Mouse (Mus musculus): ENCODE measurements around the gene Tmem132b. TPM values are rescaled to one million over a fixed set of nuclear protein-coding genes. Genes with fewer than 3 reads are reported as not detected.
"Not testable (repeated sequence)": the region's sequence is repeated elsewhere in the genome, so short reads cannot be mapped to it uniquely, and the experiment has no call there.

The Tmem132b gene
- polyA plus RNA-seq, 1 experiment = 0.06 TPM

DNA sequence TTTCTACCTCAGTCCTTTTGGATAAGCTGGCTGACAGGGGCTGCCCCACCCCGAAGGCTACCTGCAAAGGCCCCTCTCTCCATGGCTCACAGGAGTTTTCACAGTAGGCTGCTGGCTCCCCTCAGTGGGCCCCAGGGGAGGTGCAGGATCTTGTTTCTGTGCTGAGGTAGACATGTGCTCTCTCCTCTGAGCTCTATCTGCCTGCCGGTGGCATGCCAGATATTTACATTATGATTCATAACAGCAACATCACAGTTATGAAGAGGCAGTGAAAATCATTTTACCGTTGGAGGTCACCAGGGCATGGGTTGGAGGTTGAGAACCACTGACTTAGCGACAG lies 43.5 kb upstream of the Tmem132b start:
- Histone ChIP-seq H3K4me1 (ENCODE audit: control insufficient read depth, insufficient read depth, insufficient read length, low read length) (no peaks in the 10 kb centered on the region), H3K27ac (ENCODE audit: insufficient read depth, low read depth, low read length) (no peak overlapping the region), H3K36me3 (ENCODE audit: control insufficient read depth, insufficient read depth, low read length) (peaks cover 57% of the 10 kb centered on the region), H3K27me3 (ENCODE audit: control insufficient read depth, insufficient read depth, low read length) (no peaks in the 10 kb centered on the region), H3K4me3 (ENCODE audit: low read depth, low read length) (no peak overlapping the region)
- TF ChIP-seq POLR2A (IDR thresholded peaks at IDR 0.05; ENCODE audit: low read depth, low read length) = no peak
- TF ChIP-seq CTCF (IDR thresholded peaks at IDR 0.05; ENCODE audit: extremely low read depth, insufficient read length, insufficient replicate concordance, low read depth, low read length) = no peak
- WGBS = 31% methylated on average over 4 of the region's 4 CpGs

DNA sequence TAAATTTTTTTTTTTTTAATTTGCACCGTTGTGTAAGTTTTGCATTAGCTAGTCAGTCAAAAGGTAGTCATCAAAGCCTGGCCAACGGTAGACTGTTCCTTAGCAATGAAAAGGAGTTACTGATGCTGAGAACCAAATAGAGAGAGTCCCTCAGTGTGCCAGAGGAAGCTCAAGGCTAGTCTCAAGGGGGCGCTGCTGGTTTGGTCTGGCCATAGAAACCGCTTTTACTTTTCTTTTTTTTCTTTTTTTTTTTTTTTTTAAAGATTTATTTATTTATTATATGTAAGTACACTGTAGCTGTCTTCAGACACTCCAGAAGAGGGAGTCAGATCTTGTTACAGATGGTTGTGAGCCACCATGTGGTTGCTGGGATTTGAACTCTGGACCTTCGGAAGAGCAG lies 42.6 kb upstream of the Tmem132b start:
- WGBS = 88% methylated on average over 5 of the region's 5 CpGs
- not testable (repeated sequence) for H3K27ac ChIP-seq (ENCODE audit: insufficient read depth, low read depth, low read length)
- peaks cover 51% of the 10 kb centered on the region for H3K36me3 ChIP-seq (ENCODE audit: control insufficient read depth, insufficient read depth, low read length)

GRCm38 (mm10) chr5:125491107-125491506 lies 40.5 kb upstream of the Tmem132b start:
- TF ChIP-seq CTCF (IDR thresholded peaks at IDR 0.05; ENCODE audit: extremely low read depth, insufficient read length, insufficient replicate concordance, low read depth, low read length) (no peak), POLR2A (IDR thresholded peaks at IDR 0.05; ENCODE audit: low read depth, low read length) (no peak)

More for the DNA sequence above, 42.6 kb upstream of the Tmem132b start:
- not testable (repeated sequence) for H3K4me1 ChIP-seq (ENCODE audit: control insufficient read depth, insufficient read depth, insufficient read length, low read length); H3K4me3 ChIP-seq (ENCODE audit: low read depth, low read length); H3K27me3 ChIP-seq (ENCODE audit: control insufficient read depth, insufficient read depth, low read length)

DNA sequence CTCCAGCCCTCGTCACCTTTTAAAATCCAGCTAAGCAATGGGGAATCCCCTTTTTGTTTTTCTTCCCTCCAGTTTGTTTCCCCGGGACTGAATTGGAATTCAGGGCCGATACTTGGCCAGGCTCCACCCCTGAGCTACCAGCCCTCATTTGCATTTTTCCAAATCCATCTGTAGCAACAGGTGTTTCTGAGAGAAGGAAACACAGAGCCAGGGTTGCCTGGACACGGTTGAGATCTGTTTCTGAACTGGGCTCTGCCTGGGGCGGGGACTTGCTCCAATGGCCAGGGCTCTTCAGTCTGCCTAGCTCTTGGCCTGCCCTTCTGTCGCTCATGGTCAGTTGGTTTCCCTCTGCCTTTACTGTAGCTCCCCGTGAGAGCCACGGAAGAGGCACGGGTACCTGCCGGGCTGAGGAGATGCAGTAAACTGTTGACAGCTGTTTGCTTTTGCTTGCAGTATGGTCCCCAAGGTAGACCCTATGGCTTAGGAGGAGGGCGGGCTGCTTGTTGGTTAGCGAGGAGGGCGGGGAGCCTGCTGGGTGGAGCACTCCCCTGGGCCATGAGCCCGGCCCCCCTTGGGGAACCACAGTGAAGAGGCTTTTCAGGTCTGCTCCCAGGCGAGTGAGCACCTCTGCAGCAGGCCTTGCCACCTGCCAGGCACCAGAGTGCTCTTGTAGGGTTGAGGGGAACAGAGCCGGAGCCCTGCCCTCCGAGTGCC lies 39.0 kb upstream of the Tmem132b start:
- Histone ChIP-seq H3K27me3 (ENCODE audit: control insufficient read depth, insufficient read depth, low read length) (no peaks in the 10 kb centered on the region), H3K36me3 (ENCODE audit: control insufficient read depth, insufficient read depth, low read length) (peaks cover 51% of the 10 kb centered on the region), H3K4me1 (ENCODE audit: control insufficient read depth, insufficient read depth, insufficient read length, low read length) (no peaks in the 10 kb centered on the region), H3K27ac (ENCODE audit: insufficient read depth, low read depth, low read length) (no peak overlapping the region), H3K4me3 (ENCODE audit: low read depth, low read length) (no peak overlapping the region)
- TF ChIP-seq CTCF (IDR thresholded peaks at IDR 0.05; ENCODE audit: extremely low read depth, insufficient read length, insufficient replicate concordance, low read depth, low read length) (no peak), POLR2A (IDR thresholded peaks at IDR 0.05; ENCODE audit: low read depth, low read length) (no peak)
- WGBS = 82% methylated on average over 17 of the region's 17 CpGs

More at GRCm38 (mm10) chr5:125491107-125491506, 40.5 kb upstream of the Tmem132b start:
- H3K36me3 ChIP-seq (ENCODE audit: control insufficient read depth, insufficient read depth, low read length) = peaks cover 53% of the 10 kb centered on the region
- no peaks in the 10 kb centered on the region for H3K27me3 ChIP-seq (ENCODE audit: control insufficient read depth, insufficient read depth, low read length)
- no peaks in the 10 kb centered on the region for H3K4me1 ChIP-seq (ENCODE audit: control insufficient read depth, insufficient read depth, insufficient read length, low read length)
- H3K27ac ChIP-seq (ENCODE audit: insufficient read depth, low read depth, low read length) = no peak overlapping the region
- H3K4me3 ChIP-seq (ENCODE audit: low read depth, low read length) = no peak overlapping the region
- 96% methylated on average over 10 of the region's 10 CpGs for WGBS

GRCm38 (mm10) chr5:125493093-125493423 lies 38.5 kb upstream of the Tmem132b start:
- 90% methylated on average over 5 of the region's 5 CpGs for WGBS
- no peaks in the 10 kb centered on the region for H3K4me1 ChIP-seq (ENCODE audit: control insufficient read depth, insufficient read depth, insufficient read length, low read length)
- no peaks in the 10 kb centered on the region for H3K27me3 ChIP-seq (ENCODE audit: control insufficient read depth, insufficient read depth, low read length)
- H3K4me3 ChIP-seq (ENCODE audit: low read depth, low read length) = no peak overlapping the region
- no peak for TF ChIP-seq POLR2A (IDR thresholded peaks at IDR 0.05; ENCODE audit: low read depth, low read length)
- TF ChIP-seq CTCF (IDR thresholded peaks at IDR 0.05; ENCODE audit: extremely low read depth, insufficient read length, insufficient replicate concordance, low read depth, low read length) = no peak
- H3K27ac ChIP-seq (ENCODE audit: insufficient read depth, low read depth, low read length) = no peak overlapping the region
- H3K36me3 ChIP-seq (ENCODE audit: control insufficient read depth, insufficient read depth, low read length) = peaks cover 52% of the 10 kb centered on the region

GRCm38 (mm10) chr5:125495655-125496054 lies 35.9 kb upstream of the Tmem132b start:
- Histone ChIP-seq H3K36me3 (ENCODE audit: control insufficient read depth, insufficient read depth, low read length) (peaks cover 58% of the 10 kb centered on the region), H3K27ac (ENCODE audit: insufficient read depth, low read depth, low read length) (no peak overlapping the region), H3K27me3 (ENCODE audit: control insufficient read depth, insufficient read depth, low read length) (no peaks in the 10 kb centered on the region), H3K4me3 (ENCODE audit: low read depth, low read length) (no peak overlapping the region), H3K4me1 (ENCODE audit: control insufficient read depth, insufficient read depth, insufficient read length, low read length) (no peaks in the 10 kb centered on the region)
- TF ChIP-seq POLR2A (IDR thresholded peaks at IDR 0.05; ENCODE audit: low read depth, low read length) (no peak), CTCF (IDR thresholded peaks at IDR 0.05; ENCODE audit: extremely low read depth, insufficient read length, insufficient replicate concordance, low read depth, low read length) (no peak)
- 75% methylated on average over 10 of the region's 10 CpGs for WGBS

- Histone ChIP-seq H3K36me3 (ENCODE audit: control insufficient read depth, insufficient read depth, low read length) (peaks cover 52% of the 10 kb centered on the region), H3K4me3 (ENCODE audit: low read depth, low read length) (no peak overlapping the region), H3K27ac (ENCODE audit: insufficient read depth, low read depth, low read length) (no peak overlapping the region), H3K4me1 (ENCODE audit: control insufficient read depth, insufficient read depth, insufficient read length, low read length) (no peaks in the 10 kb centered on the region), H3K27me3 (ENCODE audit: control insufficient read depth, insufficient read depth, low read length) (no peaks in the 10 kb centered on the region)
- WGBS = 76% methylated on average over 12 of the region's 12 CpGs
- TF ChIP-seq POLR2A (IDR thresholded peaks at IDR 0.05; ENCODE audit: low read depth, low read length) = no peak
- peak; percentile 50; the same call in 1 of the 2 replicates for TF ChIP-seq CTCF (IDR thresholded peaks at IDR 0.05; ENCODE audit: extremely low read depth, insufficient read length, insufficient replicate concordance, low read depth, low read length)
These were observed 33.6 kb upstream of the Tmem132b start for GRCm38 (mm10) chr5:125497821-125498600.
